Mouse (Mus musculus) urinary bladder, postnatal 25 days (tissue): ENCODE measurements around the gene Add3.

Source experiments
- DNase-seq: peaks from one replicate; pipeline ENCODE4 v3.0.0; 2022; ENCODE audit warnings: low spot score

Add3 gene

GRCm38 (mm10) chr19:53166367-53166766, 26.1 kb downstream of the Add3 start:
- DNase-seq = no peak

- no peak for DNase-seq
Observed at GRCm38 (mm10) chr19:53168576-53168975, 28.3 kb downstream of the Add3 start.

GRCm38 (mm10) chr19:53170651-53171050, 30.4 kb downstream of the Add3 start:
- no peak for DNase-seq

GRCm38 (mm10) chr19:53174034-53174433, 33.8 kb downstream of the Add3 start:
- DNase-seq = no peak

GRCm38 (mm10) chr19:53175550-53175949, 35.3 kb downstream of the Add3 start:
- DNase-seq = no peak

- no peak for DNase-seq
Observed at GRCm38 (mm10) chr19:53176518-53176917, 36.3 kb downstream of the Add3 start.

- DNase-seq = no peak
Observed at GRCm38 (mm10) chr19:53178611-53179528, 38.6 kb downstream of the Add3 start.

- no peak for DNase-seq
Observed at GRCm38 (mm10) chr19:53180168-53180803, 40.0 kb downstream of the Add3 start.

GRCm38 (mm10) chr19:53181003-53181861, 41.0 kb downstream of the Add3 start:
- DNase-seq = no peak

- DNase-seq = no peak
Observed at GRCm38 (mm10) chr19:53183620-53184019, 43.4 kb downstream of the Add3 start.

GRCm38 (mm10) chr19:53184216-53184615, 44.0 kb downstream of the Add3 start:
- DNase-seq = no peak

- no peak for DNase-seq
Observed at GRCm38 (mm10) chr19:53184911-53185310, 44.7 kb downstream of the Add3 start.

GRCm38 (mm10) chr19:53185486-53186134, 45.4 kb downstream of the Add3 start:
- DNase-seq = no peak

GRCm38 (mm10) chr19:53186456-53186855, 46.2 kb downstream of the Add3 start:
- DNase-seq = no peak

GRCm38 (mm10) chr19:53187533-53187932, 47.3 kb downstream of the Add3 start:
- DNase-seq = no peak

GRCm38 (mm10) chr19:53188186-53188585, 47.9 kb downstream of the Add3 start:
- DNase-seq = no peak

GRCm38 (mm10) chr19:53188724-53189220, 48.5 kb downstream of the Add3 start:
- no peak for DNase-seq

- no peak for DNase-seq
Observed at GRCm38 (mm10) chr19:53189736-53190135, 49.5 kb downstream of the Add3 start.

GRCm38 (mm10) chr19:53190232-53190631, 50.0 kb downstream of the Add3 start:
- no peak for DNase-seq

GRCm38 (mm10) chr19:53191867-53192487, 51.7 kb downstream of the Add3 start:
- DNase-seq = no peak

- DNase-seq = no peak
Observed at GRCm38 (mm10) chr19:53193190-53193589, 52.9 kb downstream of the Add3 start.
